Mouse (Mus musculus) cerebellum, adult 11-12 months (tissue): Measurements from ENCODE around the gene Jaml.

Experiments used
- DNase-seq: peaks from one replicate; pipeline ENCODE4 v3.0.0; 2022

The Jaml gene

DNA sequence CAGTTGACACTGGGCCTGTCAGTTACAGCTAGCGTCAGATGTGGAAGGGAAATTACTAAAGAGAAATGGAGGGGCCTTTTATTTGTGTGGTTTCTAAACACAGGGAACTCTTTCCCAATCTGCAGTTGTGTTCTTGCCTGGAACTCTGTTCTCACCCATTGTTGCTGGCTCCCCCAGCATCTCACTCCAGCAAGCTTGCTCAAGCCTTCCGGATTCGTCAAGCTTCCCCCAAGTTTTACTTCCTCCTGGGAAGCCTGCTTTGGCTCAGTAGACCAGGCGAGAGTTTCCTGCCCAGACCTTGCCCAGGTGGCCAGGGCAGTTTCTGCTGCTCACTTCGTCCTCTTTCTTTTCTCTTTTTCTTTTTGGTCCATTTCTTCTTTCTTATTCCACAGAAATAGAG lies 5.6 kb downstream of the Jaml start:
- DNase-seq: peak; percentile 34

DNA sequence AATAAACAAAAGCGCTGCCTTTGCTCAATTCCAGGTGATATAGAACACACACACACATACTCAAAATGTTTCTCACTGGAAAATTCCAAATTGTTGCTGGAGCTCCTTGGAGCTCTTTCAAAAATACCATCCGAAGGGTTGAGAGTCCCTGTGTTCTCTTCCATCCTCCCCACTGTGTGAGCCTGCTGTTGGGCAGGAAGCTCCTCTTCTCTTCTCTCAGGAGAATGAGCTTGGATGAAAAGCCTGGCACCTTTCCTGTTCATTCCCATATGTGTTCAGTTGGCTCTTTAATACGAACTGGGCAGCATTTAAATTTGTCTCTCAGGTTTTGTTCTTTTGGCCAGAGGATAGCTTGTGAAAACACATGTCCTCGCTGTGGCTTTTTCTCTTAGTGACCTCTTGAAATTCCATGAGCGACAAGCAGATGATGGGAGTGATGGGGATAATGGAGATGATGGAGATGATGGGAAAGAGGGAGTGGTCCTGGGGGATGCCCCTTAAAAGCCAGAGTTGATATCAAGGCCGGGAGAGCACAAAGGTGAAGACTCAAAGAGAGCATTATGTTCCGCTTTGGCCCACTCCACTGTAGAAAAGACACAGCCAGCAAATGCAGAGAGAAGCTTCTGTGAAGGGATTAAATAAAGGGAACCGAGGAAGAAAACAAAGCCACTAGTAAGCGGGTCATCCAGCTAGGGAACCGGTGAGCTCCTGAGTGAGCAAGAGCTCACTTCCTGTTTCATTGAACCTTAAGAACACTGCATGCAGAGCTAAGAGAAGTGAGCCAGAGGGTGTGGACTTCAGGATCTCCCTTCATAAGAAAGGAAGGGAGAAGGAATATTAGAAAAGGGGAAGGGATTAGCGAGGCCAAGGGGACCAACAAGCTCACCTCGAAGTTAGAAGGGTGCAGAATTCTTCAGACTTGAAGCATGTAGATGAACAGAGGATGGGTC lies 7.0 kb downstream of the Jaml start:
- DNase-seq: peak; percentile 95

DNA sequence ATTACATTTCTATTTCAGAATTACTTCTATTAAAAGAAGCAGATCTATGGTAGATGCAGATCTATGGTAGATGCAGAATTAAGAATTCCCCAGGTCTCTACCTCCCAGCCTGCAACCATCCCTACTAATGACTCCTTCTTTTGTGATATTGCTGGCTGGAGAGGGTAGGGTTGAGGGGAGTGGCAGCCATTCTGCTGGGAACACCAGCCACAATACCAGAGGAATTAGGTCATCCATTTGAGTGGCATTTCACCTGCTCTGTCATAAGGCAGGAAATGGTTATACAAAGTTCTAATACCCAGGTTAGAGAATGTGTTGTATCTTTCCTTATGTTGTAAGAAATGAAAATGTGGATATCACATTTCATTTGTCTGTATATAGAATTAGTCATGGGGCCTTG lies 9.1 kb downstream of the Jaml start:
- no peak for DNase-seq

DNA sequence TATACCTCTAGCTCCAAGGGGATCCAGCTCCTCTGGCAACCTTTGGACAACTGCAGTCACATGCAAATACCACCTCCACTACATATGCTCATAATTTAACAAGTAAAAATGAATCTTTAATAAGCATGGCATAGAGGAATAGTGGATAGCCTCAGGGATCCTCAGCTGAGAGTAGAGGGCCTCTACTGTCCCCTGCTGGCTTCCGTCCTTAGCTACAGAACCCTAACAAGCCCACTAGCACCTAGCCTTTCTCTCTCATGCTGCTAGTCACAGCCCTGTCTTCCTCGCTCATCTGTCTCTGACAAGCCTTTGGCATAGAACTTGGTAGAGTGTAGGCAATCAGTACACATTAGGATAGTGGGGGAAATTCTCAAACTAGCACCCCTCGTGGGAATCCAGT lies 11.8 kb downstream of the Jaml start:
- DNase-seq: no peak

DNA sequence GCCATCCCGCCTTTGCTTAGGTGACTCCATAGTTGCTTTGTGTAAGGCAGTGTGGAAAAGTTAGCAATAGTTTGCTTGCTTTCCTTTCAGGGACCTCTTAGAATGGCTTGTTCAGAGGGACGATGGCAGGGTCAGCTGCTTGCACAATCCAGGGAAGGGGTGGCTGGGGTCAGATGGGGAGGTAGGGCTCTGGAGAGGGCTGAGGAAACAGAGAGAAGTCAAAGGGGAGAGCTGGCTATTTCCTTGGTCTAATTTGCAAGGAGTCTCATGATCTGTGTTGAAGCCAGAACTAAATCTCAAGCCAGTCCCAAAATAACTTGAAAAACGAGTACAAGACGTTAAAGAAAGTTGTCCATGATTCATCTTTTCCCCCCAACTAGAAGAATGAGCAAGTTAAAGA lies 13.7 kb downstream of the Jaml start:
- DNase-seq: no peak

DNA sequence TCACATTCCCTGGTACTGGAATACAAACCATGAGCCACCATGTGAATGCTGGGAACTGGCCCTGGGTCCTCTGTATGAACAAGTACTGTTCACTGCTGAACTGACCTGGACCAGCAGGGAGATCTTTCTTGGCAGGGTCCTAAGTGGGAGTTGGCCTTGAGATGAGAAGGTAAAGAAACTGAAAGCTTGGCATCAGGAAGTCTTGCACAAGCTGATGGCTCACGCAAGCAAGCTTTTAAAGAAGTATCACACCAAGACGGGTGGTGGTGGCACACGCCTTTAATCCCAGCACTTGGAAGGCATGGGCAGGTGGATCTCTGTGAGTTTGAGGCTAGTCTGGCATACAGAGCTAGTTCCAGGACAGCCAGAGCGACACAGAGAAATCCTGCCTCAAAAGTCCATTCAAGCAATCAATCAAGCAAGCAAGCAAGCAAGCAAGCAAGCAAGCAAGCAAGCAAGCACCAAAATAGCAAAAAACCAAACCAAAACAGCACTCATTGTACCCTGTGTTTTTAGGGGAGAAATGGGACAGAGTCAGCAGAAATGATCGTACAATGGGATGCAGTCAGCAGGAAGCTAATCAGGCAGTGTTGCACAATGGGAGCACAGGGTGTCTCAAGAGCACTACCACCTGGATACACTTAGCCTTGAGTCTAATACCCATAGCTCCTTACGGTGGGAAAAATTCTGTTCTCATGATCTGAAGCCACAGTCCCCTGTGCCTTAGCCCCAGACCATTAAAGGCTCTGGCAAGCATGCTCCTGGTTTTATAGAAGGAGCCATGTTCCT lies 16.4 kb downstream of the Jaml start:
- DNase-seq: no peak

DNA sequence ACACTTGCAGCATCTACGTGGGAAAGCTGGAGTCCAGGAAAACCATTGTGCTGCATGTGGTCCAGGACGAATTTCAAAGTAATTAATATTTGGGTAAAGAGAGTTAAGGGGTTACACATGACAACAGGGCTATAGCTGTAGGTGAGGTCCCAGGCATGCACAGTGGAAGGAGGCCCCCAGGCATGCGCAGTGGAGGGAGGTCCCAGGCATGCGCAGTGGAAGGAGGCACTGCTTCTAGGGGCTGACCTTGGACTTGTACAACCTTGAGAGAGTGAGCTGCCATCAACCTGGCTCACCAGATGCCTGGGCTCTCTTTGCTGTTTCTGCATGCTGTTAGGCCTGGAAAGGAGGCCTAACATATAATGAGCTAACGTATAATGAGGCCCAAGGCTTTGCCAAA lies 18.9 kb downstream of the Jaml start:
- no peak for DNase-seq

DNA sequence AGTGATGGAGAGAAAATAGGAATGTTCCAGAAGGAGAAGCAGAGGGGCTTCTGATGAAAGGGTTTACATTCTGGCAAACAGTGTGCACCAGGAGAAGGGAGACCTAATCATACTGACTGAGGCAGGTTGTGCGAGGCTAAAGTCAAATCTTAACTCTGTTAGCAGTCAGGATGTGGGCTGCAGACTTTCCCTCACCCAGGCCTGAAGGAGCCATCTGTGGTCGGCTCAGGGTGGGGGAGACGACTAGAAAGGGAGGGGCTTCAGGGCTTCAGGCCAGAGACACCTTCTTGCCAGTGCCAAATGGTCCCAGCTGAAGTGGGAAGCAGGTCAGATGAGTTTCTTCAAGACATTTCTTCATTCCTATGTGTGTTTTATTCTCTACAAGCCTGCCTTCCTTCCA lies 19.4 kb downstream of the Jaml start:
- DNase-seq: no peak

DNA sequence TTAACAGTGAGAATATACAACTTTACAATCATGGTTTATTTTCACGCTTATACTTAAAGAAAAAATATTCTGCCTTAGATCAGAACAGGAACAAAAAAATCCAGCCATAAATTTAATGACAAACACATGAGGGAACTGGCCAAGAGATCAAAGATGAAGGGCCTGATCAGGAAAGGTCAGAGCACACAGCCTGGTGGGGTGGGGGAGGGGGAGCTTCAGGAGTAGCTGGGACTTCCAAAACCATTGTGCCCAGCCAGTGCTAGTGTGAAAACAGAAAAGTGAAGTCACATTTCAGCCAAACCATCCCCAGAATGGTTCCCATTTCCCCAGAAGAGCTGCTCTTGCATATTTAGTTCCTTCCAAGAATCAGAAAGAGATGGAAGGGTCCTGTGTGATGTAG lies 23.5 kb downstream of the Jaml start:
- no peak for DNase-seq

DNA sequence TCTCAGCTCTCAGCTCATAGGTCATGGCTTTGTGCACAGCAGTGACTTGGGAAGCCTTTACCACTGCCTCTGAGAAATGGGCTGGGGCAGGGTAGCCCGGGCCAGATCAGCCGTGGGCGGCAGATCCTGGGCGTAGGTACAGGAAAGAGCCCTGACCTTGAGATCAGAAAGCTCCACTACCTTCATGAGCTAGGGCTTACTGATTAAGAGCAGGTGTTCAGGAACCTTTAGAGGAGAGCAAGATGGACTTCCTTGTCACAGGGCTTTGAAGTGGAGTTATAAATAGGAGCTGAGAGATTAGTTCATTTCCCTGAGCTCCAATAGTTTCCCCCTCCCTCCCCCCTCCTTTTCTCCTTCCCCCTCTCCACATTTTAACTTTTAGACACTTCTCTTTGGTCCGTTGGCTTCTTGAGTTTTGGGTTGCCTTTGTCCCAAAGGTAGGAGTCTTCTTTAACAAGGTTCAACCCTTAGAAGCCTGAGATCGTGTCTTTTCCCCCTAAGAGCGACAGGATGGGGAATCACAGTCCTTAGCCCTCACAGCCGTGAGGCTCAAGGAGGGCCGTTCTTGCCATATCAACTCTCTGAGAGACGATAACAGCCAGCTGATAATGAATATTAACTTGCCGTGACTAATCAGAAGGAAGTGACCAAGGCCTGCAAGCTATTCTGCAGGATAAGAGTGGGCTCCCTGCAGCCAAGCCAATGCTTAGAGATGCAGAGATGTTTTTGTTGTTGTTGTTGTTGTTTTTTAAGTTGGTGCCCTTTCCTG lies 24.4 kb downstream of the Jaml start:
- no peak for DNase-seq

DNA sequence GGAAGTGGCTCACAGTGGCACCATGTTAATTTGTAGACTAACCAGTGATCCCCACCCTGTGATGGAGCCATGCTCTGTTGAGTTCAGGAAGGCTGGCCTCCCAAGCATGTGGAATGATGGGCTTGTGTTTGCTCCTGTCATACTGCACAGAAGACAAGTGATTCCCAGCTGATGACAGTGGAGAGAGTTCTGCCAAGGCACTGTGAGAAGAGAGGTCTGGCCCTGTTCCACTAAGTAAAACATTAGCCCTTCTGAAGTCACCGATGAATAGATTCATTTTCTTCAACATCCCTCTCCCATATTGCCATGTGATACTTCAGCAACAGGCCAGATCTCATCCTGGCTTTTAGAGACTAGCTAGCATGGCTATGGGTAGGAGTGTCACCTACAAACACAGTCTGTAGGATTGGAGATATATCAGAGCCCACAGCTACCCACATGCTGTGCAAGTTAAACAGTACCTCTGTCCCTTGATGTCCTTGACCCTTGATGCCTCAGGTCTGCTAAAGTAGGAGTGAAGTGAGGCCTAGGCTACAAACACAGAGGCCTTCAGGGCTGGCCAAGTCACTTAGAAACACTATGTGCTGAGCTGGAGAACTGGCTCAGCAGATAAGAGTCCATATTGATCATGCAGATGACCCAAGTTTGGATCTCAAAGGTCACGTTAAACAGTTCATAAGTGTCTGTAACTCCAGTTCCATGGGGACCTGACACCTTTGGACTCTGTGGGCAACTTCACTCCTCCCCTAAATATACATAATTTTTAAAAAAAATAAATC lies 26.8 kb downstream of the Jaml start:
- no peak for DNase-seq

DNA sequence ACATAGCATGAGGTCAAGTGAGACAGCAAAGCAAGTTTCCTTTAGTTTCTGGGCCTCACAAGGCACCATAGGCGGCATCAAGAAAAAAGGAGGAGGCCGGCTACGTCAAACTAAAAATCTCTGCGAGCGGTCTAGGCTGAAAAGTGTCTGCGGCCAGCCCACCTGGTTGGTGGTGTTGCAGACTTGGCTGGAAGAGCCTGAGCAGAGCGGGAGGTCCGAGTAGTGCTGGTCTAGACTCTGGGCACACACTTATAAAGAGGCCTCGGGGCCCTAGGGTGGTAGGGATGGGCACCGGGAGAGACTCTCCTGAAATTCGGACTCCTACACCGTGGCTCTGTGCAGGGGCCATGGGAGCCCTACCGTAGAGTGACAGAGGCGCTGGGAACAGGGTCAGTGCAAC lies 36.7 kb downstream of the Jaml start:
- DNase-seq: peak; percentile 89

DNA sequence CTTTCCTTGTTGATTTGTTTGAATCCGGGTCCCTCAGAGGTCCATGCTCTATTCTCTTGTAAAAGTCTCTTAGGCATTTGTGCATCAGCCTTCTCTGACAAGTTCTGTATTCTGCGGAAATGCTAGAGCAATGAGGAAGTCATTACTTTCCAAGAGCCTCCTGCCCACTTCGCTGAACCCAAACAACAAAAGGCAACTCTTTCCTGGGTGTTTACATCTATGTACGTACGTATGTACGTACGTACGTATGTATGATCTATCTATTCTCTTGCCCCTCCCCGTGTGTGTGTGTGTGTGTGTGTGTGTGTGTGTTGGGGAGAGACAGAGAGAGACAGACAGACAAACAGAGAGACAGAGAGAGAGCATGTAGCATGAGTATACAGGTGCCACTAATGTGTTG lies 37.8 kb downstream of the Jaml start:
- DNase-seq: no peak

DNA sequence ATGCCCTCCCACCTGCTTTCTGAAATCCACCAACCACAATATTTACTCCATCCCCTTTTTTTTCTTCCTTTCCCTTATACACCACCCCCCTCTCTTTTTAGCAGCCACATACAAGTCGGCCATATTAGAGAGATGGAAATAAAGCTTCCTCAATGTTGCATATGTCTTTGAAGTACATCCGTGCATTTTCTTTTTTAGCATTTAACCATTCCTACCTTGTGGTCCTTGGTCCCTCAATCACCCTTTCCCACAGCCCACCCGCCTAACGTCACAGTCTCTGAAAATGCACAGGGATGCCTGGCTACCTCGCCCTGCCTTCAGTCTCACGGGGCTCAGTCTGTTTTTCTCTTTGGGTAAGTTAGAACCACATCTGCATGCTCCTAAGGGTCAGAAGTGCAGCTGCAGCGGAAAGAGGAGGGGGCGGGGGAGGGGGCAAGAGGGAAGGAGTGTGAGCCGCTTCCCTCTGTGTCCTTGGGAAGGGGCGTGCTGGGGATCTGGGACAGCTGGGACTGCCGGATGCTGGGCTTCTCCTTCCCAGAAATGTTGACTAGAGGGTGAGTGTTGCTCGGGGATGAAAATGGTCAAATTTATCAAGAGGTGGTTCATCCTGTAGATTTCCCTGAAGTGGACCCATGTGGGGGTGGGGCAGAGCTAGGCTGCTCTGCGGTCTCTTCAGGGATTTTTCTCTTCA lies 38.9 kb downstream of the Jaml start, which contains the start of gene Scn2b:
Gene Scn2b (plus strand): TSS at position 42 of the 691 bp plus-strand sequence.
- DNase-seq: peak; percentile 63

DNA sequence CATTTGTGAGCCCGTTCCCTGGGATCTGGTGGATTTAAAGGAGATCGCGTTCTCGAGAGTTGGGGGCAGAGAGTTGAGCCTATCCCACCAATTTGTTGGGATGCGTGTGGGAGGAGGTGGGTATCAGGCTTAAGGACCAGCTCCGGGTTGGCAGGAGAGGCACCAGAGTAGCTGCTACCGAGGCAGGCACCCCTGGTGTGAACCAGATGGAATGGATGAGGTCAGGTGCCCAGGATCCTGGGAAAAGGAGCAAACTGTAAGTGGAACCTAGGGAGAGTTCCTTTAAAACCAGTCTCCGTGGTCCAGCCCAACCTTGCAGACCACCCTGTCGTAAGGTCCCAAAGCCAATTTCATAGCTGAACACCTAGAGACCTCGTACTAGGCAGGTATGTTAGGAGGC lies 39.6 kb downstream of the Jaml start:
- peak; percentile 94 for DNase-seq

DNA sequence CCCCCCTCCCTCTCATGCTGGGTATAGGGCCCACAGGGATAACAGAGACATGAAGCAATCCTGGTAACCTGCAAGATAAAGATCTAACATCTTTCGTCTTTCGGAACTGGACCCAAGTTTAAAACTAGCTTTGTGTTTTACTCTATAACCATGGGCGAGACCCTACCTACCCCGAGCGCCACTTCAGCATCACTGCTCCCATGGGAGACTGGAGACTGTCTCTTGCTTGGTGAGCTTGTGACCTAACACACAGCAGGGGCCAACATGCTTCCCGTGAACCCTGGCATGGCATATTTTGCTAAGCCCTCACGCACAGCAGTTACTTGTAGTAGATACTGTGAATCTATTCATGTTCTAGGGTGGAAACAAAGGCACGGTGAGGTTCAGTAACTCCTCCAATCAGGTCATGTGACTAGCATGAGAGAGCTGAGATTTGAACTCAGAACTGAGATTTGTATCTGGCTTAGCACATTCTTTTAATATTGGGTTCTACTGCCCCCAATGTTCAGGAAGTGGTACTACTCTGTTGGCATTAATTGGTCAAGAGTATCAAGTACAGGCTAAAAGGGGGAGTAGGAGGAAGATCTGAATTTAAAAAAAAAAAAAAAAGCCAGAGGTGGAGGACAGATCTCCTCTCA lies 40.5 kb downstream of the Jaml start:
- peak; percentile 69 for DNase-seq

DNA sequence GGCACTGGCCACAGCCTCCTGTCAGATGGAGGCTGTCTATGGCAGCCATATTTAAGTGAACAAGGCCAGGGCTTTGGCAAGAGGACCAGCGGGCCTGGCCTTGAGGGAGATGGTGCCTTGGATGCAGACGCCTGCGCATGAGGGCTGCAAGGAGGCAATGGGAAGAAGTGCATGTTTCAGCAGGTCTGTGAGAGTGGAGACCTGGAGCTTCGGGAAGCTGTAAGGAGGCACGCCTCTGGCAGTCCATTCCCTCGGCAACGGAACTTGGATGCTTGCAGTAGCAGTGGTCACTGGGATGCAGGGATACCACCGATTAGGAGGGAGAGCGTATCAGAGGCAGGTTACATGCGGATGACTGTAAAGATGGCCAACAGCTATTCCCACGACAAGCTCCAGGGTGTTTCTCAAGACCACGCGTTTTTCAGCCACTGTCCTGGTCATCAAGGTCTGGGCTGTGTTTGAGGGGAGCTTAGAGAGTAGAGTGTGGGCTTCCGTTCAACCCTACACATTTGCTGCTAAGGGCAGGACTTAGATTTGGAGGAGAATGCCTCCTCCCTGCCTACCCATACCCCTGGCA lies 41.1 kb downstream of the Jaml start:
- DNase-seq: peak; percentile 72

DNA sequence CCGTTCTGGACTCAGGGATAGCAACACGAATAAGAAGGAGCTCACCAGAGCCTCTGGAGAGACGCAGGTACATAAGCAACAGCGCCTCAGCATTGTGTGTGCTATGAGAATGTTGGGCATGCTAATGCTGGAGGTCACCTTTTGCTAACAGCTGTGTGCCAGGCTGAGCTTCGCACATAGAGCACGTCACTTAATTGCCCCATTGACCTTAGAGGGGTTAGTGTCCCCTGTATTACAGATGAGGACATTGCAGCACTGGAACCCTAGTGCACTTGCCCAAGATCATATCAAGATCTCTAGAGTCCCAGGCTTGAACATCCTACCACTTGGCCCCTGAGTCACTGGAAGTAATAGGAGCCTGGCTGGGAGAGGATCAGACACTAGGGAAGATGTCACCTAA lies 41.6 kb downstream of the Jaml start:
- no peak for DNase-seq

DNA sequence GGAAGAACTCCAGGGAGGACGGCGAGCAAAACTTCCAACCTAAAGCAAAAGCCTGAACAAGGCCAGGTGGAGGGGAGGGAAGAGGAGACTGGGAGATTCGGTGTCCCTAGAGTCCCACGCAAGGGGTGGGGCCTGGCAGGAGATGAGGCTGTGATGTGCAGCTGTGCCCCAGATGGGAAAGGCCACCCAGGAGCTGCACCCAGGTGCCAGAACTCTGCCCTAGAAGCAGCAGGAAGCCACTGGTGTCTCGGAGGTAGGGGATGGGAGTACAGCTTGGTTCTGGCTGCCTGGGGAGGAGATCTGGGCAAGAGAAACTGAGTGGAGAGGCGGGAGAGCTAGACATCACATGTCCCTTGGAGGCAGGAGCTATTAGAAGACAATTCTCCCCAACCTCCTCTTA lies 42.0 kb downstream of the Jaml start:
- peak; percentile 76 for DNase-seq

DNA sequence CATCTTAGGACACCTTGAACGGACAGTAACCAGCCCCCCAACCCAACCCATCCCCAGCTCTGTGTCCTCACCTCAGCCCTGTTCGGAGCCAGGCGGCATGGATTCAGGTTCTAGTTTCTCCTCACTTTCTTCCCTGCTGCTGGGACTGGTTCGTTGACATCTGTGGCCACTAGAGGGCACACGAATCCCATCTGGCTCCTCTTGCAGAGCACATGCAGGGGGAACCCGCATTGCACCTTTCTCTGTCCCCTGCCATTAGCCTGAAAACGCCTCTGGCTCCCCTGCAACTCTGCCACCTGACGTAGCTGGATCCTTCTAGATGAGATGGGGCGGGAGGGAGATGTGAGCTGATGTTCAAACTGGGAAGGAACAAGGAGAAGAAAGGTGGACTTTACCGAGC lies 42.8 kb downstream of the Jaml start:
- DNase-seq: peak; percentile 89

DNA sequence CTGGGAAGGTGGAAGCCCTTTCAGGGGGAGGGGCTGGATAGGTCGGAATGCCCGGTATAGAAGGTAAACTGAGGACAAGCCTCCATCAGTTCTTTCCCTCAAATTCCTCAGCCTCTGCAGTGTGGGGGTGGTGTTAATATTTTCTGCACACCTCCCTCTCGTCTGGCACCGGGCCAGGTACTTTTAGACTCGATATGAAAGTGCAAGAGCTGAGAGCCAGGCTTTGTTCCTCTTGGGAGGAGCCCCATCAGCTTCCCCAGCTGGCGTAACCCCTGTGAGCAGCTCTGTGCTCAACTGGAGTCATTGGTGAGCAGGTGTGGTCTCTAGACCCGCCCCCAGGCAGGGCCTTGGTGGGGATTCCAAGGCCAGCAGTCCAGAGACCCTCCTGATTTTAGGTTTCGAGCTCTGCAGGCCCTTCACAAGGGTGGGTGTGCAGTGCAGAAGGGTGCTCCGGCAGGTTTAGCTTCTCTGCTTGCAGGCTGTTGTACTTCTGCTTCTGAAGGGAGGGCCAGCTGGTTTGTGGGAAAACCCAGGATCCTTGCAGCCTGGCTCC lies 43.3 kb downstream of the Jaml start:
- peak; percentile 80 for DNase-seq
